Mouse (Mus musculus) embryonic facial prominence, embryonic 15.5 days (tissue): Measurements from ENCODE around the gene Asic4. TPM values are rescaled to one million over a fixed set of nuclear protein-coding genes. Genes with fewer than 3 reads are reported as not detected.

Experiments
- ATAC-seq: fragments of 200-750 bp; cut with Nextera tagmentation; 2 replicates; pipeline ENCODE4 v1.8.0; 2017; ENCODE audit warnings: low read depth, moderate TSS enrichment; ENCODE audit not compliant: insufficient number of reproducible peaks, low FRiP score, low TSS enrichment
- H3K27ac ChIP-seq: fragments of 300-500 bp; sonication (generic); replicated peaks from 2 replicates; pipeline ENCODE4 v1.5.1; 2015; ENCODE audit warnings: mild to moderate bottlenecking, inconsistent platforms
- H3K27me3 ChIP-seq: fragments of 300-500 bp; sonication (generic); 2 replicates; pipeline ENCODE4 v1.6.1; 2015; ENCODE audit warnings: inconsistent platforms
- H3K36me3 ChIP-seq: fragments of 300-500 bp; sonication (generic); 2 replicates; pipeline ENCODE4 v1.6.1; 2015; ENCODE audit warnings: mild to moderate bottlenecking, inconsistent platforms
- H3K4me1 ChIP-seq: fragments of 300-500 bp; sonication (generic); 2 replicates; pipeline ENCODE4 v1.6.1; 2015; ENCODE audit warnings: inconsistent platforms
- H3K4me2 ChIP-seq: fragments of 300-500 bp; sonication (generic); replicated peaks from 2 replicates; pipeline ENCODE4 v1.6.1; 2015; ENCODE audit warnings: mild to moderate bottlenecking, inconsistent platforms
- H3K4me3 ChIP-seq: fragments of 300-500 bp; sonication (generic); replicated peaks from 2 replicates; pipeline ENCODE4 v1.5.1; 2015; ENCODE audit warnings: mild to moderate bottlenecking, inconsistent platforms
- H3K9ac ChIP-seq: fragments of 300-500 bp; sonication (generic); 2 replicates; pipeline ENCODE4 v1.6.1; 2015; ENCODE audit warnings: inconsistent platforms
- H3K9me3 ChIP-seq: fragments of 300-500 bp; sonication (generic); replicated peaks from 2 replicates; pipeline ENCODE4 v1.6.1; 2016; ENCODE audit warnings: inconsistent platforms
- WGBS: fragments of 180-500 bp; shearing (Covaris S2); methylation state at CpG from one replicate; pipeline ENCODE4 v1.1.7; 2015; 5-methylcytosine and 5-hydroxymethylcytosine counted together
- polyA plus RNA-seq: library from polyadenylated mRNA; unstranded; fragments of >200 nt; fragmentation: Nextera tagmentation; extraction: Ambion mirVana; gene quantifications from 2 replicates; pipeline ENCODE4 v1.2.1, GENCODE M21; 2015

The Asic4 gene
- polyA plus RNA-seq, 1 experiment from 2014 or later, result 0.65 TPM

DNA sequence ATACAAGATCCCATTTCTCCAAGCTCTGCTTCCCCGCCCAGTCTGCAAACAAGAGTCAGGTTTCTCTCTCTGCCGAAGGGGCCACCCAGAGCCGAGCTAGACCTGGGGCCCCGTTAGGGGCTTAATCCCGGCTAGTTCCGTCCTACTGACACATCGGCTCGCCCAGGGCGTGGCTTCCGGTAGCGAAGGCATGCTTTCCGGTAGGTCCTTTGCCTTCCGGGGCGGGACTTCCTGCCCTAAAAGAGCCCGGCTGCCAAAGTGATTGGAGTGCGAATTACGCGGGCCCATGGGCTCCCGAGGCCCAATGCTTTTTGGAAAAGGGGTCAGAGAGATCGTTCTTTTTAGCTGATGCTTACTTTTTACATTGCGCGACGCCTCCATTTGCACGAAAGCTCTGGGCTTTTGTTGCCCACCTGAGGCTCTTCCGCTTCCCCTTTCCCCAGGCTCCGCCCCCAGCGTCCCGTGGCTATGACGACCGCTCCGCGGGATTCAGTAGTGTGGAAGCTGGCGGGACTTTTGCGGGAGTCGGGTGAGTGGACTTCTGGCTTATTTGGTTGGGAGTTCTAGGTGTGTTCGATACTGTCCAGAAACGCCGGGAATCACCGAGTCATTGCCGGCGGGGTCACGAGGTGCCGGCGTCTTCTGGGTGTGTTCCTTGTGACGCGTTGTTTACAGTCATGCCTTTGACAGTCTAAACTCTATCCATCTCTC, 71.2 kb downstream of the Asic4 start, which contains the start of gene Stk11ip:
Gene Stk11ip, plus strand, starts transcription at position 209 of the 711 bp plus-strand sequence.
- Histone ChIP-seq H3K27me3 (no peaks in the 10 kb centered on the region), H3K9ac (peak within 1 kb of the TSS; percentile 21), H3K4me1 (peaks cover 27% of the 10 kb centered on the region), H3K27ac (peak within 1 kb of the TSS; percentile 99), H3K4me3 (peak within 1 kb of the TSS; percentile 81), H3K36me3 (peaks cover 6% of the 10 kb centered on the region), H3K9me3 (no peaks in the 10 kb centered on the region), H3K4me2 (peak within 1 kb of the TSS; percentile 59)
- under 1% methylated on average over 46 of the region's 46 CpGs for WGBS
- peak; percentile 94 for ATAC-seq

Other genes starting within 250 kb of the Asic4 start
- 18.2 and 25.1 TPM in 2 replicates for gene Glb1l, start 239.6 kb upstream of the Asic4 start, polyA plus RNA-seq
- gene Stk16, start 239.6 kb upstream of the Asic4 start, polyA plus RNA-seq, result 121 and 138 TPM in 2 replicates
- gene Tuba4a, start 230.6 kb upstream of the Asic4 start, polyA plus RNA-seq, result 94.8 and 98.3 TPM in 2 replicates
- gene A630095N17Rik, start 218.3 kb upstream of the Asic4 start, polyA plus RNA-seq, result not detected in 2 replicates
- gene Dnajb2, start 214.0 kb upstream of the Asic4 start, polyA plus RNA-seq, result 47.9 and 51.3 TPM in 2 replicates
- gene Ptprn, start 185.9 kb upstream of the Asic4 start, polyA plus RNA-seq, result 0.41 and 1.0 TPM in 2 replicates
- gene Resp18, start 172.0 kb upstream of the Asic4 start, polyA plus RNA-seq, result 0.39 and 0.68 TPM in 2 replicates
- 113 and 115 TPM in 2 replicates for gene Dnpep, start 132.4 kb upstream of the Asic4 start, polyA plus RNA-seq
- 112 and 140 TPM in 2 replicates for gene Des, start 90.1 kb upstream of the Asic4 start, polyA plus RNA-seq
- 16.5 and 18.6 TPM in 2 replicates for gene Speg, start 75.1 kb upstream of the Asic4 start, polyA plus RNA-seq
- 103 and 104 TPM in 2 replicates for gene Gmppa, start 14.5 kb upstream of the Asic4 start, polyA plus RNA-seq
- gene Chpf, start 28.9 kb downstream of the Asic4 start, polyA plus RNA-seq, result 51.3 and 54.5 TPM in 2 replicates
- gene Tmem198, start 29.1 kb downstream of the Asic4 start, polyA plus RNA-seq, result 1.3 and 1.4 TPM in 2 replicates
- gene Obsl1, start 56.0 kb downstream of the Asic4 start, polyA plus RNA-seq, result 104 and 108 TPM in 2 replicates
- 14.7 and 15.7 TPM in 2 replicates for gene Inha, start 56.6 kb downstream of the Asic4 start, polyA plus RNA-seq
- gene Stk11ip, start 71.1 kb downstream of the Asic4 start, polyA plus RNA-seq, result 19.7 and 21.1 TPM in 2 replicates
- 22.5 and 26.3 TPM in 2 replicates for gene Slc4a3, start 95.8 kb downstream of the Asic4 start, polyA plus RNA-seq